Mouse (Mus musculus): Measurements from ENCODE around the gene Grin1. TPM values are rescaled to one million over a fixed set of nuclear protein-coding genes. Genes with fewer than 3 reads are reported as not detected.

Grin1 gene
- polyA plus RNA-seq (2014; fragmentation: Nextera tagmentation; extraction: Ambion mirVana), result 0.32 and 0.64 TPM in 2 replicates

DNA sequence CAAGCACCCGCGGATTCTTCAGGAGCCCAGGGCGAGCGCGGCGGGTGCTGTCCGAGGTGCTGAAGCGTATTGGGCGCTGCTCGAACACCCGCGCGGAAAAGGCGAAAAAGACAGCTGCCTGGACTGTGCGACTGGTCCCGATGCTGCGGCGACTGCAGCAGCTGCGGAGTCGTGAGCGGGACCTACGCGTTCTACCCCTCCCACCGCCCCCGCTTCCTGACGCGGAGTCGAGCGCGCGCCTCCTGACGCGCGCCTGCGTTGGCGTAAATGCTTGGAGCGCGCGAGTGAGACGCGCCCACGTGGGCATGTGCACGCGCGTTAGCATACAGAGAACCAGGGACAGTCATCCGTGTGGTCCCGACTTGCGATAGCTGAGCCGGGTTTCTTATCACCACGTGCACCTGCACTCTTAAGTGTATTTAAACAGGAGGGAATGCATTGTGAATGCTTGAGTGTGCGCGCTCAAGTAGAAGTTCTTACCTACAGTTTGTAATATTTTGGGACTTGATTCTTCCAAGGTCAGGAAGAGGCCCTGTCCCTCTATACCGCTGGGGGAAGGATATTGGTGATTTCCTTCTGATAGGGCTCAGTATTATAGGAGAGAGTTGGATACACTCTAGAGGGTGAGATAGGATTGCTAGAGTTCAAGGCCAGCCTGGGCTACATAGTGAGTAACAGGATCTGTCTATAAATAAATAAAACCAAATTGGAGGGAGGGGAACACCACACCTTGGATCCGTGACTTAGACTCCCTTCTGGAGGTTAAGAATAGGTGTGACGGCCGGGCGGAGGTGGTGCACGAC, at the start of gene Grin1:
Grin1 (minus strand) TSS at position 217 of the 803 bp plus-strand sequence.
- peak; percentile 72 for ATAC-seq (ENCODE audit: low FRiP score, low TSS enrichment)
- WGBS, result 9% methylated on average over 58 of the region's 58 CpGs
- H3K9ac ChIP-seq (ENCODE audit: low read depth, low read length), result no peak within 1 kb of the TSS

DNA sequence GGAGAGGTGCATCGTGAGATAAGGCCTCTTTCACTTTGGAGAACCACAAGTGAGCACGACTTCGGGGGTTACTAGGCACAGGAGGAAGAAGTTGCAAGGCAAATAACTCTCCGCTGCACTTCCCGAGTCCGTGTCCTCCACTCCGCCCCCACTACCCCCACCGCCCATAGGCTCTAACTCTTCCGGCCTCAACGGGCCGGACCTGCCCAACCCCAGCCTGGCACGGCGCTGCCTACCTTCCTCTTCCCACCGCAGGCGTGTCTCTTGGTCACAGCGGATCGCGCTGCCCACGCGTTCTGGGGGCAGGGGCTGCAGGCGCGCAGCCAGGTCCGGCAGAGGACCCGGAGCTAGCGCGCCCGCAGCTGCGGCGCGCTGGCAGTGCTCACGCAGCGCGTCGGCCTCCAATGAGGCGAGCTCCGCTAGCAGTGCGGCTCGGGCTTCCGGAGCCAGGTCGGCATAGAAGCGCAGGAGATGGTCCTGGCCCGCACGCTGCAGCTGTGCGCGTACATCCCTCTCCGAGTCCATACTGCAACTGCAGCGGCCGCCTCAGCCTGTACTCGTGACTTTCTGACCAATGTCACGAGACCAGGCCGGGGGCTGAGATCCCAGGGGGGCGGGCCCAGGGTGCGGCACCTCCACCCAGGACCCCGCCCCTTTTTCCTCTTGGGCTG, 46.2 kb upstream of the Grin1 start, which contains the start of gene Uap1l1:
Uap1l1 (minus strand) TSS at position 592 of the 671 bp plus-strand sequence.
- H3K4me3 ChIP-seq (ENCODE audit: low read length), result peak within 1 kb of the TSS; percentile 49
- peak within 1 kb of the TSS; percentile 52 for H3K9ac ChIP-seq (ENCODE audit: low read depth, low read length)
- peaks cover 12% of the 10 kb centered on the region for H3K4me1 ChIP-seq (ENCODE audit: control insufficient read depth, insufficient read depth, low read length)
- peak within 1 kb of the TSS; percentile 87 for H3K4me2 ChIP-seq (replicated peaks; ENCODE audit: low read depth, low read length)
- peak; percentile 86 for ATAC-seq (ENCODE audit: low FRiP score, low TSS enrichment)
- under 1% methylated on average over 53 of the region's 54 CpGs for WGBS
- H3K9me3 ChIP-seq (ENCODE audit: control insufficient read depth, low read length), result no peaks in the 10 kb centered on the region
- H3K27ac ChIP-seq (ENCODE audit: low read depth, low read length), result no peak within 1 kb of the TSS
- H3K36me3 ChIP-seq (ENCODE audit: control insufficient read depth, insufficient read depth, low read length), result no peaks in the 10 kb centered on the region
- H3K27me3 ChIP-seq (ENCODE audit: control insufficient read depth, insufficient read depth, low read length), result peaks cover 7% of the 10 kb centered on the region; the same call in 1 of the 2 replicates

More for the DNA sequence above, at the start of gene Grin1:
- H3K4me3 ChIP-seq (ENCODE audit: low read length), result peak within 1 kb of the TSS; percentile 32
- H3K27me3 ChIP-seq (ENCODE audit: control insufficient read depth, insufficient read depth, low read length), result peaks cover 43% of the 10 kb centered on the region
- no peaks in the 10 kb centered on the region for H3K36me3 ChIP-seq (ENCODE audit: control insufficient read depth, insufficient read depth, low read length)
- H3K4me1 ChIP-seq (ENCODE audit: control insufficient read depth, insufficient read depth, low read length), result peaks cover 3% of the 10 kb centered on the region; the same call in 1 of the 2 replicates
- H3K9me3 ChIP-seq (ENCODE audit: control insufficient read depth, low read length), result no peaks in the 10 kb centered on the region
- no peak within 1 kb of the TSS for H3K27ac ChIP-seq (ENCODE audit: low read depth, low read length)
- peak within 1 kb of the TSS; percentile 46 for H3K4me2 ChIP-seq (replicated peaks; ENCODE audit: low read depth, low read length)

DNA sequence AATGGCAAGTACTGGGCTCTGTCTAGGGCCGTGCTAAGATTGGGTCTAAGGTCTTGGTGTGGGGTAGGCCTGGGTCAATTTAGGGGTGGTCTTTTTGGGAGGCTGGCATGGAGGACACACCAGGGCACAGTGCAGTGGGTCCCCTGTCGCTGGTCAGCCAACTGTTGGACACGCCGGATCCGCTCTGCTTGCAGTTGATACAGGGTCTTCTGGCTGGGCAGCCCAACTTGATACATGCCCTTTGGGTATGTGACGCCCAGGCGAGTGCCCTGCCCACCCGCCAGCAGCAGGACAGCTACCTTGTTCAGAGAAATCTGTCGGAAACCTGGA, 45.7 kb upstream of the Grin1 start:
- 26% methylated on average over 9 of the region's 9 CpGs for WGBS
- peaks cover 12% of the 10 kb centered on the region for H3K4me1 ChIP-seq (ENCODE audit: control insufficient read depth, insufficient read depth, low read length)
- H3K27me3 ChIP-seq (ENCODE audit: control insufficient read depth, insufficient read depth, low read length), result peaks cover 7% of the 10 kb centered on the region; the same call in 1 of the 2 replicates
- peak overlapping the region; percentile 52 for H3K9ac ChIP-seq (ENCODE audit: low read depth, low read length)
- no peaks in the 10 kb centered on the region for H3K36me3 ChIP-seq (ENCODE audit: control insufficient read depth, insufficient read depth, low read length)
- H3K27ac ChIP-seq (ENCODE audit: low read depth, low read length), result no peak overlapping the region
- H3K9me3 ChIP-seq (ENCODE audit: control insufficient read depth, low read length), result no peaks in the 10 kb centered on the region
- peak overlapping the region; percentile 49 for H3K4me3 ChIP-seq (ENCODE audit: low read length)
- ATAC-seq (ENCODE audit: low FRiP score, low TSS enrichment), result no peak
- H3K4me2 ChIP-seq (replicated peaks; ENCODE audit: low read depth, low read length), result peak overlapping the region; percentile 87

DNA sequence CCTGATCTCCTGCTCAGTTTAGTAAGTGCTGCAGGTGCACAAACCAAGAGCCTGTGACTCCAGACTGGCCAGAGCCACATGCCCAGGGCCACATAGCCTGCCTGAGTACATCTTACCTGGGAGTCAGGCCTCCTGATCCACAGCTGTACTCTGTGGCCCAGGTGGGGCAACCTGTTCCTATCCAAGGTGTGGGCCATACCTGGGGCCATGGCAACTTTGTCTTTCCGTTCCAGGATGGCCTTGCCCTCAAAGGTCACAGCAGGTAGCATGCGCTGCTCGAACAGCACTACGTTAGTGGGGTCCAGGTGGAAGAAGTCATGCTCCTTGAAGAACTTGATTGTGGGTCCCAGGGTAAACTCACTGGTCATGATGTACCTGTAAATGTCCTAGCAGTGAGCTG, 45.3 kb upstream of the Grin1 start:
- Histone ChIP-seq H3K27ac (ENCODE audit: low read depth, low read length) (no peak overlapping the region), H3K27me3 (ENCODE audit: control insufficient read depth, insufficient read depth, low read length) (peaks cover 7% of the 10 kb centered on the region; the same call in 1 of the 2 replicates), H3K4me1 (ENCODE audit: control insufficient read depth, insufficient read depth, low read length) (peaks cover 12% of the 10 kb centered on the region), H3K4me3 (ENCODE audit: low read length) (peak overlapping the region; percentile 49; the same call in 1 of the 2 replicates), H3K4me2 (replicated peaks; ENCODE audit: low read depth, low read length) (0 out of 2 replicates have a peak overlapping the region, but pooled peaks have one; percentile 87), H3K36me3 (ENCODE audit: control insufficient read depth, insufficient read depth, low read length) (no peaks in the 10 kb centered on the region), H3K9me3 (ENCODE audit: control insufficient read depth, low read length) (no peaks in the 10 kb centered on the region), H3K9ac (ENCODE audit: low read depth, low read length) (no peak overlapping the region)
- WGBS, result 90% methylated on average over 4 of the region's 4 CpGs
- no peak for ATAC-seq (ENCODE audit: low FRiP score, low TSS enrichment)

DNA sequence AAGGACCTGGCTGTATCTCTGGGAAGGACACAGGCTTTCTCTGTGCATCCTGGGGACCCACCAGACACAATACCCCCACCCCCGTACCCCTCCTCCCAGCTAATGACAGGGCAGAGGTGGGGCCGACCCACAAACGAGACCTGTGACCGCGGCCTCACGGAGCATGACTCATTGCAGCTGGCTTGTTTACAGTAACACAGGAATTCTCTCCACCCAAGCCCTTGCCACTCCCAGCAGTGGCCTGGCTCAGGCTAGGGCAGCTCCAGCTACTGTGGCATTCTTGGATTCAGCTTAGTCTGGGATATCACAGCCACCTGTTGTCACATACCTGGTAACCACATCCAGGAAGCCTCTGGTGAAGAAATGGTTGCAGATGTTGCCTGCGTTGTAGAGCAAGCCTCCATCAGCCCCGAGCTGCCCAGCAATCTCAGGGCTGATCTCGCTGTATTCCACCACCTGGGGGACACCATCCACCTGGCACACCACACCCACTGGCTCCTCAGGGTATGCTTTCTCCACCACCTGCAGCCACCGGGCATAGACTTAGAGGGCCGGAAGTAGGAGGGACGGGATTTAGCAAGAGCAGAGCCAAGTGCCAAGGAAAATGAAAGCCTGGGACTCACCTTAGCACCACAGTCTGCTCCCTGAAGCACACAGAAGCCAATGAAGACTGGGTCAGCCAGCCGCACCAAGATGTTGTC, 44.6 kb upstream of the Grin1 start:
- no peak overlapping the region for H3K4me3 ChIP-seq (ENCODE audit: low read length)
- H3K36me3 ChIP-seq (ENCODE audit: control insufficient read depth, insufficient read depth, low read length), result no peaks in the 10 kb centered on the region
- H3K9ac ChIP-seq (ENCODE audit: low read depth, low read length), result no peak overlapping the region
- no peaks in the 10 kb centered on the region for H3K9me3 ChIP-seq (ENCODE audit: control insufficient read depth, low read length)
- H3K27me3 ChIP-seq (ENCODE audit: control insufficient read depth, insufficient read depth, low read length), result peaks cover 7% of the 10 kb centered on the region; the same call in 1 of the 2 replicates
- H3K4me1 ChIP-seq (ENCODE audit: control insufficient read depth, insufficient read depth, low read length), result peaks cover 12% of the 10 kb centered on the region
- no peak overlapping the region for H3K4me2 ChIP-seq (replicated peaks; ENCODE audit: low read depth, low read length)
- 0 out of 2 replicates have a peak, but pooled peaks have one; percentile 11 for ATAC-seq (ENCODE audit: low FRiP score, low TSS enrichment)
- H3K27ac ChIP-seq (ENCODE audit: low read depth, low read length), result no peak overlapping the region
- 50% methylated on average over 13 of the region's 13 CpGs for WGBS

DNA sequence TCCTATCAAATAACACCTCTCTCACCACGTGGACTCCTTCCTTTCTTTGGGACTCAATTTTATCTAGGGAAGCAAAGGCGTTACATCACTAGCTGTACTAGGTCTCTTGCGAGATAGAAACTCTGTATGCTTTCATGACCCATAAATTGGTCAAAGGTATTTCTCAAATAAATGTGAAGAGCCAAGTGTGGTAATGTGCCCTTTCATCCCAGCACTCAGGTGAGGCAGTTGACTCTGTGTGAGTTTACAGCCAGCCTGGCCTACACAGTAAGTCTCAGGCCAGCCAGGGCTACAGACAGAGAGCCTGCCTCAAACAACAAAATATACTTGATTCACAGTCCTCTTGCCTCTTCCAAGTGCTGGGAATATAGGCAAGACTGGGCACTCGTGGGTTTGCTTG, 40.9 kb upstream of the Grin1 start:
- Histone ChIP-seq H3K4me1 (ENCODE audit: control insufficient read depth, insufficient read depth, low read length) (peaks cover 23% of the 10 kb centered on the region), H3K4me2 (replicated peaks; ENCODE audit: low read depth, low read length) (no peak overlapping the region), H3K27ac (ENCODE audit: low read depth, low read length) (no peak overlapping the region), H3K4me3 (ENCODE audit: low read length) (no peak overlapping the region), H3K36me3 (ENCODE audit: control insufficient read depth, insufficient read depth, low read length) (no peaks in the 10 kb centered on the region), H3K27me3 (ENCODE audit: control insufficient read depth, insufficient read depth, low read length) (peaks cover 2% of the 10 kb centered on the region; the same call in 1 of the 2 replicates), H3K9ac (ENCODE audit: low read depth, low read length) (no peak overlapping the region), H3K9me3 (ENCODE audit: control insufficient read depth, low read length) (no peaks in the 10 kb centered on the region)
- 78% methylated on average over 4 of the region's 4 CpGs for WGBS
- no peak for ATAC-seq (ENCODE audit: low FRiP score, low TSS enrichment)

DNA sequence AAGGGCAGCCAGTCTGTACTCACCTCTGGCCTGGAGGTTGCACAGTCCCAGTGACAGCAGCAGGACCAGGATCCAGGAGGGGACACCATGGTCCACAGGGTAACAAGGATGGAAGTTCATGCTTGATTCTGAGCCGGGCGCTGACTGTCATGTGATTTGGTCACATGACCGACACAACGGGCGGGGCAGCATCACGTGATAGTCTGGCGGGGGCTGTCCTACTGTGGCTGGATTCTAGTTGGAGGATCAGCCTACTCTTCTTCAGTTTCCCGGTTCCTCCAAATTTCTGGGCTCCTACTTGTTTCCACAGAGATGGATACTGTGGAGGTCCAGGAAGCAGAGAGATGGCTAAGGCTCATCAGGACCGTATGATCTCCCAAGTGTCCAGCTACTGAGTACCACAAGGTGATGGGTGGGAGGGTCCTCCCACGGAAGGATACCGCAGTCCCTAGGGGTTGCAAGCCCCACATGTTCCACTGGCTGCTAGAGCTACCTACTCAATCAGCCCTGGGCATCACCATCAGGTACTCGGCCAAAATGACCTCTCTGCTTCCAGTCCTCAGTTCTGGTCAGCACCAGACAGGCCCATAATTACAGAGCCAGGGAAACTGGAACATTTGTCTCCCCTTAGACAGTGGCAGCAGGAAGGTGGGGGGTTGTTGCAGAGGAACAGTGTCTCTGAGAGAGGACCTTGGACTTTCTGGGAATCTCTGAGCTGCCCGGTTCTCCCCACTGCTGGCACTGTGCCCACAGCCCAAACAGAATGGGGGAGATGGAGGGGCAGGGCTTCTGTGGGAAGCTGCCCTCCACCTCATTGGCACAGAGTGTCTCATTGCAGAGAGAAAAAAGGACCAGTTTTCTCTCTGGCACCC, 37.5 kb upstream of the Grin1 start, which contains the start of gene Dpp7:
Dpp7 (minus strand) TSS at position 152 of the 872 bp plus-strand sequence.
- 5% methylated on average over 13 of the region's 13 CpGs for WGBS
- no peak within 1 kb of the TSS for H3K27ac ChIP-seq (ENCODE audit: low read depth, low read length)

More for the DNA sequence above, 37.5 kb upstream of the Grin1 start, which contains the start of gene Dpp7:
- H3K4me2 ChIP-seq (replicated peaks; ENCODE audit: low read depth, low read length), result peak within 1 kb of the TSS; percentile 86
- H3K9ac ChIP-seq (ENCODE audit: low read depth, low read length), result peak within 1 kb of the TSS; percentile 58
- H3K36me3 ChIP-seq (ENCODE audit: control insufficient read depth, insufficient read depth, low read length), result peaks cover 20% of the 10 kb centered on the region
- no peaks in the 10 kb centered on the region for H3K9me3 ChIP-seq (ENCODE audit: control insufficient read depth, low read length)
- peak within 1 kb of the TSS; percentile 58 for H3K4me3 ChIP-seq (ENCODE audit: low read length)
- ATAC-seq (ENCODE audit: low FRiP score, low TSS enrichment), result peak; percentile 80
- peaks cover 12% of the 10 kb centered on the region for H3K4me1 ChIP-seq (ENCODE audit: control insufficient read depth, insufficient read depth, low read length)
- H3K27me3 ChIP-seq (ENCODE audit: control insufficient read depth, insufficient read depth, low read length), result no peaks in the 10 kb centered on the region

All from kidney, embryonic 14.5 days (tissue).